Mouse (Mus musculus): ENCODE measurements at regions not wholly inside any gene's neighbourhood (a gene's known extent, or its start where the extent isn't known, plus 50 kb on each side); places are given as distances from the start of the nearest gene placed in this dataset.

DNA sequence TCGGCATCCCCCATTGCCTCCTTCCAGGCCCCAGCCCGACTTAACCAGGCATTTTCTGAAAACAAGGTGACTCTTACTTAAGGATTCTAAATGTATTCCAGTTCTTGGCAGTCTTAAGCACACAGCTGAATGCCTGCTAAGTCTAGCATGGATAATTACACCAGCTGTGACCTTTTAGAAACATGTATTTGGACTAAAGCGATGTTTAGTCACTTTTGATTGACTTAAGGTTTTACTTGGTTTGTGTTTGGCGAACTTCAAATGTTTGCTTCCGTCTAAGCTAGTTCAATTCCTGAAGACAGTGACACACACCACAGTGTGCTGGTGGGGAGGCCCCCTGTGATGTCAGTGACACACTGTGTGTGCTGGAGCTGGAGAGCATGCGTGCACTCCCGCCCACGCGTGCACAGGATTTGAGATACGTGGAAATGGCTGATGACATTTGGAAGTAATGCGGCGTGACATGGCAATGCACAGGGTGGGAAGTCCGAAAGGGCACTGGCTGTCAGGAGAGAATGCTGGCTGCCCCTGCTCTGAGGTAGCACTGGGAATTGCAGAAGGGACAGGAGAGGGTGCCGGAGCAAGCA is 179.0 kb upstream of the Cdh13 start:
- peaks cover 60% of the 10 kb centered on the region for H3K27me3 ChIP-seq
- DNase-seq (ENCODE audit: low read depth, low spot score), result peak; percentile 3
- TF ChIP-seq CTCF (IDR thresholded peaks at IDR 0.05), result no peak
- CTCF ChIA-PET, result interaction anchor here (0.8 kb wide), 1 partner anchor 43 kb away, joined by 3 read pairs; no protein-coding TSS in a partner anchor
- in situ Hi-C loops (cut with MboI; ENCODE audit: low pct_unique_long_range_greater_than_20kb), result no loop called here
- ATAC-seq, result no peak
- POLR2A ChIA-PET, result no interaction called here

DNA sequence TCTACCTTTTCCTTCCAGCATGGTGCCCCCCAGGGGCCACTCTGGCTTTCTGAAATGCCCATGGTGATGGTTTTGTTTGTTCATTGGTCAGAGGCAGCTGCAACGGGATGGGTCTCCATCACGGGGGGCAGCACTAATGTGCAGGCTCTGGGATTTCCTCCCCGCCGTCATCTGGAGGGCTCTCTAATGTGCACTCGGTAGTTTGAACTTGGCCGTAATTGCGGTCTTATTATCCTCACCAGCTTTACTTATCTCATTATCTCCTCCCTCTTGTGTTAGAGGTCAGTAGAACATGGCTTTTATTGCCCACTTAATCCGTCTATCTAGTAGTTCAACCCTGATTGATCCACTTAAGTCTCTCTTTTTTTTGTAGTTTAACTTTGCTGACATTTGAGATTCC is 182.2 kb upstream of the Cdh13 start:
- POLR2A ChIA-PET, result no interaction called here
- no peak for DNase-seq (ENCODE audit: low read depth, low spot score)
- in situ Hi-C loops (cut with MboI; ENCODE audit: low pct_unique_long_range_greater_than_20kb), result no loop called here
- CTCF ChIA-PET, result no interaction called here
- peaks cover 56% of the 10 kb centered on the region for H3K27me3 ChIP-seq
- no peak for TF ChIP-seq CTCF (IDR thresholded peaks at IDR 0.05)
- no peak for ATAC-seq

DNA sequence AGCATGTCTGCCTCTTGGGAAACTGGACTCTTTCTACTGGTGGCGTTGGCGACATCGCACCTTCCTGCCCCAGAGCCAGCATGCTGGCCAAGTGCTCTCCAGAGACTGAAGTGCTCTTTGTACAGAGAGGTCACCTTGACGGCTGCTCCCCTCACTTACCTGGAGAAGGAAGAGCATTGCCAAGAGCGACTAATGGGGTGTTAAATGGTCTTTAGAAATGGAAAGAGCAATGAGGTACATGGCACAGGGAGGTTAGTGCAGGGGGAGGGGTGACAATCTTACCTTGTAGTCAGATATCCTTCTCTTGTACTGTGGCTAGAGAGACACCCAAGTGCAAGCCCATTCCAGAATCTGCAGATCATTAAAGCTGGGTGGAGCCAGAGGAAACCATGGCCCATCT is 220.8 kb upstream of the Cdh13 start:
- ATAC-seq, result no peak
- no peak for DNase-seq (ENCODE audit: low read depth, low spot score)
- CTCF ChIA-PET, result no interaction called here
- POLR2A ChIA-PET, result no interaction called here
- H3K27me3 ChIP-seq, result peaks cover 18% of the 10 kb centered on the region
- in situ Hi-C loops (cut with MboI; ENCODE audit: low pct_unique_long_range_greater_than_20kb), result no loop called here
- no peak for TF ChIP-seq CTCF (IDR thresholded peaks at IDR 0.05)

DNA sequence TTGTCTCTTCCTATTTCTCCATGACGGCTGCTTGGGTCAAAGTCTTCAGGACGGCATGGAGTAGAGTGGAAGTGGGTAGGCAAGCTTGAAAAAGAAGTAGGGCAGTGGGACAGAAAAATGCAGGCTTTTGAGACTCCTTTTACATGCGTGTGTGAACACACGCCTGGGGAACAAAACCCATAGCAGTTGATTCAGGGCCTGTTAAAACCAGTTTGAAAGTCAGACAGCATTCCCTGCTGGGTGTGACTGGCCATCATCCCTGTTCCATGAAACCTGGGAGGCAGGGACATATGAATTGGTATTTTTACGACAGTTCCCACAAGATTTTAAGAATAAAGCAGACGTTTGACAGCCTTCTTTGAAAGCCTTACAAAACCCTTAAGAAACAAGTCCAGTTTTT is 226.8 kb upstream of the Cdh13 start:
- ChIA-PET CTCF (no interaction called here), POLR2A (no interaction called here)
- ATAC-seq, result no peak
- in situ Hi-C loops (cut with MboI; ENCODE audit: low pct_unique_long_range_greater_than_20kb), result no loop called here
- TF ChIP-seq CTCF (IDR thresholded peaks at IDR 0.05), result no peak
- DNase-seq (ENCODE audit: low read depth, low spot score), result no peak
- H3K27me3 ChIP-seq, result peaks cover 4% of the 10 kb centered on the region

DNA sequence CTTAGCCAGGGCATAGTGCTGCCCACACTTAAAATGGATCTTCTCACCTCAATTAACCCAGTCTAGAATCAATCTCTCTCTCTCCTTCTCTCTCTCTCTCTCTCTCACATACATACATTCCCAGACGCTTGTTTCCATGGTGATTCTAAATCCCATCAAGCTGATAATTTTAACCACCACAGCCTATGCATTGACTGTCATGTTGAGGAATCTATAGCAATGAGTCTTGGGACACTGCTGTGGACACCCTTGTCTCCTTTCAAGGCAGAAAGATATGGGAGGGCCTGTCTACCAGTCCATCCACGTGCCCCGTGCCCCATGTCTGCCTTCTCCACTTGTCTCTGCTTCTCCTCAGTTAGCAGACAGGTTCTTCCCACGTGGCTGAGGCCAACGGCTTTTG is 228.0 kb upstream of the Cdh13 start:
- ChIA-PET CTCF (no interaction called here), POLR2A (no interaction called here)
- no peak for TF ChIP-seq CTCF (IDR thresholded peaks at IDR 0.05)
- in situ Hi-C loops (cut with MboI; ENCODE audit: low pct_unique_long_range_greater_than_20kb), result no loop called here
- peaks cover 4% of the 10 kb centered on the region for H3K27me3 ChIP-seq
- DNase-seq (ENCODE audit: low read depth, low spot score) (no peak), ATAC-seq (no peak)

DNA sequence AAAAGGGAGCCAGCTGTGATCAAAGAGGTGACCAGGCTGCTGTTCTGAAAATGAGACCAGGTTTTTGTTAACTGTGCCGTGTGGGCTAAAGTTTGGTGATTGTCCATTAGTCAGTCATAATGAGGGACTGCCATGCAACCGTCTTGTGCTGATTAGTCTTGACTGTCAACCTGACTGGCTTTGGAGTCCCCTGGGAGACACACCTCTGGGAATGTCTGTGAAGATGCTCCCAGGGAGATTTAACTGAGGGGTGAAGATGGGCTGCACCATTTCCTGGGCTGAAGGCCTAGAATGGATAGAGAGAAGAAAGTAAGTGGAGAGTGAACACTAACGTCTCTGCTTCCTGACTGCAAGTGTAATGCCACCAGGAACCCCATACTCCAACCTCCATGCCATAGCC is 233.1 kb upstream of the Cdh13 start:
- DNase-seq (ENCODE audit: low read depth, low spot score) (no peak), ATAC-seq (no peak)
- in situ Hi-C loops (cut with MboI; ENCODE audit: low pct_unique_long_range_greater_than_20kb), result no loop called here
- CTCF ChIA-PET, result no interaction called here
- no peaks in the 10 kb centered on the region for H3K27me3 ChIP-seq
- POLR2A ChIA-PET, result no interaction called here
- TF ChIP-seq CTCF (IDR thresholded peaks at IDR 0.05), result no peak

DNA sequence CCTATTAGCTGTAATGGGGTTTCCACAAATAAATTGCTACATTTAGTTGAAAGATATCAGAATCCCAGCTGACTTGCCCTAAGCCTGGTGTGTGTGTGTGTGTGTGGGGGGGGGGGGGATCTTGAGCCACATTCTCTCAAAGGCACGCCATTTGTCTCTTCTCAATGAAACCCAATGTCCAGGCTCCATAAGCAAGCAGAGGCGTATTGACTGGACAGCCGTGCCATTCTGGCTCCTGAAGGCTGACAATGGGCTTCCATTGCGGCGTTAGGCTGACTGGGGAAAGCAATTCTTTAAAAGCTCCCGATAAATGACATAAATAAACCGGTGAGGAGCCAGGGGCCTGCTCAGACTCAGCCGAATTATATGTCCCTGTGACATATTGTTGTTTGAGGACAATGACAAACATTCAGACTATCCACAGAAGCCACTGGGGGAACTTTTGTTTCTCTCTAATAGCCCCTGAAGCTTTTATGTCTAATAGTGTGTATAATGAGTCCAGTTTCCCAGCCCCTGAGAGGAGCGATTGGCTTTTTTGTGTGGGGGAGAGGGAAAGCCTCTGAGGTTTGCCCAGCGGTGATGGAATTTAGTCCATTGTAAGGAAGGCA is 240.6 kb upstream of the Mphosph6 start:
- in situ Hi-C loops (cut with MboI; ENCODE audit: low pct_unique_long_range_greater_than_20kb), result no loop called here
- ATAC-seq (no peak), DNase-seq (ENCODE audit: low read depth, low spot score) (no peak)
- POLR2A ChIA-PET, result no interaction called here
- TF ChIP-seq CTCF (IDR thresholded peaks at IDR 0.05), result no peak
- CTCF ChIA-PET, result no interaction called here
- peaks cover 8% of the 10 kb centered on the region for H3K27me3 ChIP-seq

DNA sequence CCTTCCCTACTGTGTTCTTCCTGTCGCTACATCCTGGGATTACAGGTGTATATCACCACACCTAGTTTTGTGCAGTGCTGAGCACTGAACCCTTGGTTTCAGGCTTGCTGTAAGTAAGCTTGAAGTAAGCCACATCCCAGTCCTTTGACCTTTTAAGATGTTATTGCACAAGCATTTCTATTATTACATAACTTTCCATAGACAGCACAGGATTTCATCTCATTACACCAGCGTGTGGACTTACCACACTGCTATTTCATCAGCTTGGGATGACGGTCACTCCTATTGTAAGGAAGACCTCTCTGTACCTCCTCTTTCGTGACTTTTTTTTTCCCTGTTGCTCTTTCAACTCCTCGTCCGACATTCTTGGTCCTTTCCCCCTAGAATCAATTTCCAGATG is 239.5 kb upstream of the Mphosph6 start:
- peaks cover 8% of the 10 kb centered on the region for H3K27me3 ChIP-seq
- TF ChIP-seq CTCF (IDR thresholded peaks at IDR 0.05), result no peak
- POLR2A ChIA-PET, result interaction anchor here (0.7 kb wide), 1 partner anchor 24 kb away, joined by 3 read pairs; no protein-coding TSS in a partner anchor
- no peak for DNase-seq (ENCODE audit: low read depth, low spot score)
- no peak for ATAC-seq
- CTCF ChIA-PET, result interaction anchor here (1.1 kb wide), 1 partner anchor 10 kb away, joined by 3 read pairs; no protein-coding TSS in a partner anchor
- in situ Hi-C loops (cut with MboI; ENCODE audit: low pct_unique_long_range_greater_than_20kb), result no loop called here

DNA sequence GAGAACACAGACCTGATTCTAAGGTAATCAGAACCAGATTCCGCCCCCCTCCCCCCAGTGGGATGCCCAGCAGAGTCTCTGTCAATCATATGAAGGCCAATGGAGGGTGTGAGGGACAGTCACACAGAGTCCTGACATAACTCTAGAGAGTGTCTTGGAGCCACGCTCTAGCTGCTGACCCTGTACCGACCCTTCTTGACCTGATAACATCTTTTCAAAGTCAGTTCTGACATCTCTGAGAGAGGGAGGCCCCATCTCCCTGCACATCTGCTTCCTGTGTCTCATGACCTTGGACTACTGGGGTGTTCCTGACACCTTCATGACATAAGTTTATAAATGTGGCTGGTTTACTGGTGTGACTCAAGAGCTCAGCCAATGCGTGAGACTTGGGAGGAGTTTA is 236.1 kb upstream of the Mphosph6 start:
- POLR2A ChIA-PET, result no interaction called here
- TF ChIP-seq CTCF (IDR thresholded peaks at IDR 0.05), result no peak
- ATAC-seq (no peak), DNase-seq (ENCODE audit: low read depth, low spot score) (no peak)
- in situ Hi-C loops (cut with MboI; ENCODE audit: low pct_unique_long_range_greater_than_20kb), result no loop called here
- H3K27me3 ChIP-seq, result peaks cover 21% of the 10 kb centered on the region
- CTCF ChIA-PET, result no interaction called here

DNA sequence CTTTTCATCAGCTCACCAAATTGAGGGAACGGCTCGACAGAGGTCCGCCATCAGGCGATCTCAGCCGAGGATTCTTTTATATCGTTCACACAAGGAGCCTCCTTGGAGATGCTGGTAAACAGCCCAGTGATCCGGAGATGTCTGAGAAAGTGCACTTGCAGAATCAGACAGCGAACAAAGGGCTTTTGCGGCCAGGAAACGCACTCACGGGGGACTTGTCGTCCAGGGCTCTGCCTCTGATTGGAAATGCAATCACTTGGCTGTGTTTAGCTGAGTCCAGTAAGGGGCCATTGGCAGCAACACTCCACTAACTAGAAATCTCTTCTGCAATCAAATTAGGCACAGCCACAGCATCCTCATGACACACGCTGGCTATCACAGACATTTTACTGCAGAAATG is 232.3 kb upstream of the Mphosph6 start:
- CTCF ChIA-PET, result no interaction called here
- ATAC-seq (no peak), DNase-seq (ENCODE audit: low read depth, low spot score) (no peak)
- in situ Hi-C loops (cut with MboI; ENCODE audit: low pct_unique_long_range_greater_than_20kb), result no loop called here
- TF ChIP-seq CTCF (IDR thresholded peaks at IDR 0.05), result no peak
- peaks cover 31% of the 10 kb centered on the region for H3K27me3 ChIP-seq
- POLR2A ChIA-PET, result no interaction called here

DNA sequence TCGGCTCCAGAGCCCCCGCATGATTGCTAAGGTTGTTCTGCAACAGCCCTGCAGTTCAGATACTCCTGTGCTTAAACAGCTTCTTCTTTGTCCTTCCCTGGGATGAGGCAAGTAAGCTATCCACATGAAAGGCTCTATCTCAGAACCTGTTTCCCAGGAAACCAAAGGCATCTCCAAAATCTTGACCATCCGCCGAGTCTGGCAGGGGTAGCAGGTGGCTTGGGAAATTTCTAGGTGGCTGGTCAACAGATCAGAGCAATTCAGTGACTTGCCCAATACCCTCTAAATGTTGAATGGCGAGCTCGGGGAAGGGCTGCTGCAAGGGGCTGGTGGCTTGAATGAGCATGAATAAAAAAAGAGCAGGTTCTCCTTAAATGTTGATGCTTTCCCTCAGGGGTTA is 229.7 kb upstream of the Mphosph6 start:
- CTCF ChIA-PET, result no interaction called here
- no peak for TF ChIP-seq CTCF (IDR thresholded peaks at IDR 0.05)
- DNase-seq (ENCODE audit: low read depth, low spot score), result no peak
- in situ Hi-C loops (cut with MboI; ENCODE audit: low pct_unique_long_range_greater_than_20kb), result no loop called here
- no peak for ATAC-seq
- H3K27me3 ChIP-seq, result peaks cover 31% of the 10 kb centered on the region
- POLR2A ChIA-PET, result no interaction called here
